Mouse (Mus musculus) hindbrain, embryonic 12.5 days (tissue): ENCODE results near the gene Tob2. TPM values are rescaled to one million over a fixed set of nuclear protein-coding genes. Genes with fewer than 3 reads are reported as not detected.

ENCODE experiments used
- ATAC-seq: fragments of 200-750 bp; cut with Nextera tagmentation; 2 replicates; pipeline ENCODE4 v1.8.0; 2017; ENCODE audit warnings: moderate TSS enrichment; ENCODE audit not compliant: low FRiP score
- H3K27ac ChIP-seq: fragments of 300-500 bp; sonication (generic); 2 replicates; pipeline ENCODE4 v1.5.1; 2016; ENCODE audit warnings: mild to moderate bottlenecking
- H3K27me3 ChIP-seq: fragments of 300-500 bp; sonication (generic); 2 replicates; pipeline ENCODE4 v1.6.1; 2016; ENCODE audit warnings: mild to moderate bottlenecking
- H3K36me3 ChIP-seq: fragments of 300-500 bp; sonication (generic); 2 replicates; pipeline ENCODE4 v1.6.1; 2016; ENCODE audit warnings: mild to moderate bottlenecking
- H3K4me1 ChIP-seq: fragments of 300-500 bp; sonication (generic); 2 replicates; pipeline ENCODE4 v1.6.1; 2016
- H3K4me2 ChIP-seq: fragments of 300-500 bp; sonication (generic); replicated peaks from 2 replicates; pipeline ENCODE4 v1.6.1; 2016; ENCODE audit warnings: mild to moderate bottlenecking
- H3K4me3 ChIP-seq: fragments of 300-500 bp; sonication (generic); 2 replicates; pipeline ENCODE4 v1.5.1; 2016; ENCODE audit warnings: mild to moderate bottlenecking
- H3K9ac ChIP-seq: fragments of 300-500 bp; sonication (generic); 2 replicates; pipeline ENCODE4 v1.6.1; 2016; ENCODE audit warnings: mild to moderate bottlenecking, moderate library complexity
- H3K9me3 ChIP-seq: fragments of 300-500 bp; sonication (generic); replicated peaks from 2 replicates; pipeline ENCODE4 v1.6.1; 2016; ENCODE audit warnings: mild to moderate bottlenecking
- WGBS: fragments of 180-500 bp; shearing (Covaris S2); methylation state at CpG from one replicate; pipeline ENCODE4 v1.1.7; 2016; 5-methylcytosine and 5-hydroxymethylcytosine counted together
- polyA plus RNA-seq: library from polyadenylated mRNA; unstranded; fragments of >200 nt; fragmentation: Nextera tagmentation; extraction: Ambion mirVana; gene quantifications from 2 replicates; pipeline ENCODE4 v1.2.1, GENCODE M21; 2016

Gene Tob2
- polyA plus RNA-seq, 1 experiment from 2014 or later = 21.2 TPM

DNA sequence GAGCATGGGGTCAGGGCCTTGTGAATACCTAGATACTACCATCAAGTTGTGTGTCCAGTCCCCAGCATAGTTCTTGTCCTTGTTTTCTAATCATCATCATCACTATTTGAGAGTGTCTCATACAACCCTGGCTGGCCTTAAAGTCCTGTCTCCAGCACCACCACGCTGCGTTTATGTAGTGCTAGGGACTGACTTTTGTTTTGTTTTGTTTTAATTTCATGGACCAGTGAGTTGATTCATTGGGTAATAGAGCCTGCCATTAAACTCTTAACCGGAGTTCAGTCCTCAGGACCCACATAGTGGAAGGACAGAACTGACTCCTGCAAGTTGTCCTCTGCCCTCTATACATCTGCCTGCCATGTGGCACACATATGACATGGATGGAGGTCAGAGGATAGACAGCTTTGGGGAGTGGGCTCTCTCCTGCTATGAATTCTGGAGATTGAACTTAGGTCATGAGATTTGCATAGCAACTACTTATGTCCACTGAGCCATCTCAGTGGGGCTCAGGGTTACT, 26.9 kb upstream of the Tob2 start:
- ATAC-seq = no peak
- H3K4me1 ChIP-seq = peaks cover 3% of the 10 kb centered on the region
- no peak overlapping the region for H3K4me2 ChIP-seq
- H3K27me3 ChIP-seq = no peaks in the 10 kb centered on the region
- 66% methylated on average over 3 of the region's 3 CpGs for WGBS
- no peak overlapping the region for H3K9ac ChIP-seq
- H3K27ac ChIP-seq = no peak overlapping the region
- no peak overlapping the region for H3K4me3 ChIP-seq
- peaks cover 17% of the 10 kb centered on the region for H3K36me3 ChIP-seq
- H3K9me3 ChIP-seq = no peaks in the 10 kb centered on the region

DNA sequence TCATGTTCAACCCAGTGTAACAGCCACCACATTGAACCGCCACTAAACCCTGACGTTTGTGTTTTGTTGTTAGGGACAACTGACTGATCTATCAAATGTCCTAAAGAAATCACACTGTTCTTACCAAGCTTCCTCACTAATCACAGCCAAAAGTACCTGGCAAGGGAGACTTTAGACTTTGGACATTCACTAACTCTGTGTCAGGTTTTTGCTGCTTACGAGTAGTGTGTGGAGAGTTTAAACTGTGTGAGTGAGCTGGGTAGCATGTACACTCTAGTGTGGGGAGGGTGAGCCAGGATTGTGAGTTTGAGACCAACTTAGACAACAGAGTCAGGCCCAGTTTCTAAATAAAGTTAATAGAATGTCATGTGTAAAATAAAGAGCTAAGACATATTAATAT, 23.8 kb upstream of the Tob2 start:
- peaks cover 20% of the 10 kb centered on the region for H3K4me1 ChIP-seq
- H3K36me3 ChIP-seq = no peaks in the 10 kb centered on the region
- H3K9me3 ChIP-seq = no peaks in the 10 kb centered on the region
- no peak overlapping the region for H3K4me2 ChIP-seq
- no peak overlapping the region for H3K4me3 ChIP-seq
- H3K27me3 ChIP-seq = no peaks in the 10 kb centered on the region
- no peak overlapping the region for H3K27ac ChIP-seq
- H3K9ac ChIP-seq = no peak overlapping the region
- 97% methylated on average over 3 of the region's 3 CpGs for WGBS
- no peak for ATAC-seq

GRCm38 (mm10) chr15:81879531-81880401, 21.2 kb upstream of the Tob2 start:
- Histone ChIP-seq H3K27me3 (no peaks in the 10 kb centered on the region), H3K27ac (peak overlapping the region; percentile 86), H3K4me3 (no peak overlapping the region), H3K4me2 (peak overlapping the region; percentile 17), H3K36me3 (no peaks in the 10 kb centered on the region), H3K9ac (no peak overlapping the region), H3K9me3 (no peaks in the 10 kb centered on the region), H3K4me1 (peaks cover 21% of the 10 kb centered on the region)
- ATAC-seq = peak; percentile 74
- WGBS = 62% methylated on average over 5 of the region's 5 CpGs

DNA sequence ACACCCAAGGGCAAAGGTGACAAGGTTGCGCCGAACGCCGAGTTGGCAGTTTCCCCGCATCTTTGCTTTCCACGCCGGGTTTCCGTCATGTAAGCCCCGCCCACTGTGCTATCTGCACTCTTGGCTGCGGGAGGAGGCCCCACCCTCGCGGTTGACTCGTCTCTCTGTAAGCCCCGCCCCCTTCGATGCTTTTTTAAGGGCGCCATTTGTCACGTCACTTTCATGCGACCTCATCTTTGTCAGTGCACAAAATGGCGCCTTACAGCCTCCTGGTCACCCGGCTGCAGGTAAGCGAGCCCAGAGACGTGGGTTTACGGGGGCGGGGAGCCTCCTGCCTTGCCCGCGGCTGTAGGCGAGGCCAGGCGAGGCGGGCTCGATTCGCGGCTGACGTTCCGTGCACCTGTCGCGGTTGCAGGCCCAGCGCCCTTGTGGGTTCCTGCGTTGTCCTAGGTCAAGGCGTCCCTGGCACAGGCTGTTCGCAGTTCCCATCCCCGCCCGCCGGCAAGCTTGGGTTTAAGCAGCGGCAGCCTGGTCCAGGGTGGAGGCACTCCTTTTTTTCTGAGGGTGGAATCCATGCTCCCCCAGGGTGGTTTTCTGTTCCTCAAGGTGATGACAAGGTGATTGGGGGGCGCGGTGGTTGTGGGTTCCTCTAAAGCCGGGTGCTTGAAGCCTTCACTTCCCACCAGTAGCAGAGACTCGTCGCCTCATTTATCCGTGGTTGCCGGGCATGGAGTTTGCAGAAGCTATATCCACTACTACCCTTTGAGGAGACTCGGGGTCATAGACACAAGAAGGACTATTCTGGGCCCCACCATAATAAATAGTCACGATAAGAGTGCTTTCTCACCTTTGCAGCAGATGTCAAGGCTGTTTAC, 13.9 kb upstream of the Tob2 start, which contains the start of gene Aco2:
TSS of gene Aco2 (plus strand) at position 48 of the 875 bp plus-strand sequence.
- Histone ChIP-seq H3K4me3 (peak within 1 kb of the TSS; percentile 78), H3K36me3 (peaks cover 32% of the 10 kb centered on the region), H3K9me3 (no peaks in the 10 kb centered on the region), H3K4me1 (peaks cover 23% of the 10 kb centered on the region), H3K27me3 (no peaks in the 10 kb centered on the region), H3K27ac (peak within 1 kb of the TSS; percentile 98), H3K9ac (peak within 1 kb of the TSS; percentile 78), H3K4me2 (peak within 1 kb of the TSS; percentile 95)
- WGBS = under 1% methylated on average over 53 of the region's 53 CpGs
- peak; percentile 87 for ATAC-seq

- WGBS = under 1% methylated on average over 30 of the region's 30 CpGs
- peak; percentile 88 for ATAC-seq
- no peaks in the 10 kb centered on the region for H3K9me3 ChIP-seq
- H3K4me3 ChIP-seq = peak within 1 kb of the TSS; percentile 78
- H3K4me1 ChIP-seq = peaks cover 23% of the 10 kb centered on the region
- H3K27me3 ChIP-seq = no peaks in the 10 kb centered on the region
- peak within 1 kb of the TSS; percentile 95 for H3K4me2 ChIP-seq
- peak within 1 kb of the TSS; percentile 78 for H3K9ac ChIP-seq
- H3K27ac ChIP-seq = peak within 1 kb of the TSS; percentile 98
- peaks cover 40% of the 10 kb centered on the region for H3K36me3 ChIP-seq
These were observed 13.1 kb upstream of the Tob2 start, which contains the start of gene Phf5a for GRCm38 (mm10) chr15:81871604-81872261. Gene Phf5a (minus strand): TSS chr15:81871911.

DNA sequence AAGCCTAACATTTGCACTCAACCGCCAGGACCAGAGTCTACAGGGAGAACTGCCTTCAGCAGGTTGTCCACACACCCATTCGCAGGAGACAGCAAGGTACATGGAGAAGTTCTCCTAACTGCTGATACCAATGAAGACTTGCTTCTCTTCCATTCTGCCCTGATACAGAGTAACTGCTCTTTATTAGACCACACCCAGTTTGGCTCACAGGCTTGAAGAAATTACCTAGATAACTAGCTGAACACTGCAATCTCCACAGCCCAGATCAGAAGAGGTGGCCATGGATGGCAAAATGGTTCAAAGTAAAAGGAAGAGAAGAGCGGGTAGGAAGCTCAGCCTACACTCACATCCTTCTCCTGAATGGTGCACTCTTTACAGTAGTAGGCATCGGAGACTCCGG, 11.4 kb upstream of the Tob2 start:
- H3K4me3 ChIP-seq = no peak overlapping the region
- H3K27ac ChIP-seq = no peak overlapping the region
- H3K36me3 ChIP-seq = peaks cover 57% of the 10 kb centered on the region
- no peak for ATAC-seq
- WGBS = 97% methylated on average over 5 of the region's 5 CpGs
- H3K9ac ChIP-seq = no peak overlapping the region
- no peaks in the 10 kb centered on the region for H3K9me3 ChIP-seq
- peaks cover 23% of the 10 kb centered on the region for H3K4me1 ChIP-seq
- no peaks in the 10 kb centered on the region for H3K27me3 ChIP-seq
- no peak overlapping the region for H3K4me2 ChIP-seq

- Histone ChIP-seq H3K4me2 (no peak overlapping the region), H3K4me3 (no peak overlapping the region), H3K9ac (no peak overlapping the region), H3K27me3 (no peaks in the 10 kb centered on the region), H3K27ac (no peak overlapping the region), H3K9me3 (no peaks in the 10 kb centered on the region), H3K4me1 (no peaks in the 10 kb centered on the region), H3K36me3 (peaks cover 49% of the 10 kb centered on the region)
- no peak for ATAC-seq
- 96% methylated on average over 7 of the region's 7 CpGs for WGBS
These were observed 5.6 kb upstream of the Tob2 start for GRCm38 (mm10) chr15:81864238-81864637.

GRCm38 (mm10) chr15:81860471-81861135, 2.0 kb upstream of the Tob2 start:
- Histone ChIP-seq H3K9ac (no peak overlapping the region), H3K36me3 (peaks cover 13% of the 10 kb centered on the region), H3K27ac (peak overlapping the region; percentile 7; the same call in 1 of the 2 replicates), H3K4me3 (no peak overlapping the region), H3K9me3 (no peaks in the 10 kb centered on the region), H3K4me2 (peak overlapping the region; percentile 97), H3K4me1 (peaks cover 15% of the 10 kb centered on the region), H3K27me3 (no peaks in the 10 kb centered on the region)
- ATAC-seq = no peak
- 48% methylated on average over 8 of the region's 8 CpGs for WGBS

- Histone ChIP-seq H3K27me3 (no peaks in the 10 kb centered on the region), H3K9me3 (no peaks in the 10 kb centered on the region), H3K4me2 (peak overlapping the region; percentile 97), H3K36me3 (peaks cover 6% of the 10 kb centered on the region; the same call in 1 of the 2 replicates), H3K27ac (peak overlapping the region; percentile 91), H3K9ac (peak overlapping the region; percentile 86), H3K4me3 (peak overlapping the region; percentile 87), H3K4me1 (peaks cover 18% of the 10 kb centered on the region)
- under 1% methylated on average over 39 of the region's 39 CpGs for WGBS
- ATAC-seq = peak; percentile 79
These were observed 997 bp upstream of the Tob2 start for GRCm38 (mm10) chr15:81859330-81860255.

DNA sequence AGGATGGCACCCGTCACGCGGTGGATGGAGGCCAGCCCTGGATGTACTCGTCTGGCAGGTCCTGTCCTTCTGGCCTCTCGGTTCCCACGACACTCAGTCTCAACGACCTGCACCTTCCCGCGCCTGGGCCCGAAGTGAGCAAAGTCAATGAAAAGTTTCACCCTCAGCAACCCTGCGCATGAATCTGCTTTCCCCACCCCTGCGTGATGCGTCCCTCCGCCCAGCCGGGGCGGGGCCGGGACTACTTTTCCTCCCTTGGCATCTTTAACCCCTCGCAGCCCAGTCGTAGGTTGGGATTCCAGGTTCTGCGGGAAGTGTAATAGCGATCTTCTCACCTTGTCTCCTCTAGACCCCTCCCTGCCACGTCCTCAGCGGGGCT, 469 bp downstream of the Tob2 start:
- Histone ChIP-seq H3K27ac (peak overlapping the region; percentile 91), H3K27me3 (no peaks in the 10 kb centered on the region), H3K36me3 (no peaks in the 10 kb centered on the region), H3K4me1 (peaks cover 18% of the 10 kb centered on the region), H3K9ac (peak overlapping the region; percentile 86), H3K4me2 (peak overlapping the region; percentile 97), H3K9me3 (no peaks in the 10 kb centered on the region), H3K4me3 (peak overlapping the region; percentile 87)
- ATAC-seq = peak; percentile 32
- WGBS = under 1% methylated on average over 23 of the region's 23 CpGs
